Mouse (Mus musculus): ENCODE results near the gene Itpkb. TPM values are rescaled to one million over a fixed set of nuclear protein-coding genes. Genes with fewer than 3 reads are reported as not detected.

The Itpkb gene
- total RNA-seq, 1 experiment = 3.3 TPM

DNA sequence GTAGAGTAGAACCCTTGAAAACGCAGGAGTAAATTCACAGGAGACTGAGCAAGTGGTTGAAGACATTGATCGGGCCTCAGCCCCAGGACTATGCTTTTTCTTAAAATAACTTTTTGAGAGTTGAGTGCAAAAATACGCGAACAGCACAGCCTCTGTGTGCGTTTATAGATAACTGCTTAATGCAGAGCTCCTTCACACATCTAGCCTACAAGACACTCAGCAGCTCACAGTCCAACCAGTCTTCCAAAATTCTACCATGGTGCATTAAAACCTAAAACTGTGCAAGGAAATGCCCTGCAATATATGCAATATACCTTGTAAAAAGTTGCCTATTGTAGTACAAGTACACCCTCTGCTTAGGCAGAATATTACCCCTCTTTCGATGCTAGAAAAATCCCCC, 579 bp upstream of the Itpkb start:
- Histone ChIP-seq H3K9ac (ENCODE audit: insufficient read depth, low read depth, low read length, poor library complexity, severe bottlenecking) (no peak overlapping the region), H3K4me3 (ENCODE audit: insufficient read depth in 1 of 2, low read depth in 1 of 2, low read length in 2 of 2, poor library complexity in 1 of 2, severe bottlenecking in 1 of 2) (no peak overlapping the region), H3K27ac (ENCODE audit: insufficient read depth, low read depth, low read length, poor library complexity, severe bottlenecking) (no peak overlapping the region), H3K9me3 (ENCODE audit: control insufficient read depth, insufficient read depth, low read depth, low read length) (no peaks in the 10 kb centered on the region), H3K4me1 (ENCODE audit: control insufficient read depth in 2 of 2, insufficient read depth in 2 of 2, low read length in 2 of 2, poor library complexity in 1 of 2) (peaks cover 1 to 4% of the 10 kb centered on the region in 2 experiments; a peak in 1 of 4 replicates), H3K36me3 (ENCODE audit: control insufficient read depth, insufficient read depth, low read length, poor library complexity, severe bottlenecking) (no peaks in the 10 kb centered on the region)
- in situ Hi-C loops (cut with MboI; ENCODE audit: low sequenced_read_pairs in 2 of 2, unreplicated experiment in 2 of 2) = no loop called here
- no peak for DNase-seq (ENCODE audit: low read depth, low spot score)
- TF ChIP-seq HCFC1 (IDR thresholded peaks at IDR 0.05; ENCODE audit: borderline replicate concordance, insufficient read depth, low read length) (no peak), CHD2 (IDR thresholded peaks at IDR 0.05; ENCODE audit: low read depth, low read length) (no peak), MAFK (IDR thresholded peaks at IDR 0.05; ENCODE audit: insufficient read depth, low read depth, low read length) (no peak), ZNF384 (IDR thresholded peaks at IDR 0.05; ENCODE audit: low read depth, low read length) (no peak), ZC3H11A (IDR thresholded peaks at IDR 0.05; ENCODE audit: borderline replicate concordance, low read depth, low read length) (no peak)

DNA sequence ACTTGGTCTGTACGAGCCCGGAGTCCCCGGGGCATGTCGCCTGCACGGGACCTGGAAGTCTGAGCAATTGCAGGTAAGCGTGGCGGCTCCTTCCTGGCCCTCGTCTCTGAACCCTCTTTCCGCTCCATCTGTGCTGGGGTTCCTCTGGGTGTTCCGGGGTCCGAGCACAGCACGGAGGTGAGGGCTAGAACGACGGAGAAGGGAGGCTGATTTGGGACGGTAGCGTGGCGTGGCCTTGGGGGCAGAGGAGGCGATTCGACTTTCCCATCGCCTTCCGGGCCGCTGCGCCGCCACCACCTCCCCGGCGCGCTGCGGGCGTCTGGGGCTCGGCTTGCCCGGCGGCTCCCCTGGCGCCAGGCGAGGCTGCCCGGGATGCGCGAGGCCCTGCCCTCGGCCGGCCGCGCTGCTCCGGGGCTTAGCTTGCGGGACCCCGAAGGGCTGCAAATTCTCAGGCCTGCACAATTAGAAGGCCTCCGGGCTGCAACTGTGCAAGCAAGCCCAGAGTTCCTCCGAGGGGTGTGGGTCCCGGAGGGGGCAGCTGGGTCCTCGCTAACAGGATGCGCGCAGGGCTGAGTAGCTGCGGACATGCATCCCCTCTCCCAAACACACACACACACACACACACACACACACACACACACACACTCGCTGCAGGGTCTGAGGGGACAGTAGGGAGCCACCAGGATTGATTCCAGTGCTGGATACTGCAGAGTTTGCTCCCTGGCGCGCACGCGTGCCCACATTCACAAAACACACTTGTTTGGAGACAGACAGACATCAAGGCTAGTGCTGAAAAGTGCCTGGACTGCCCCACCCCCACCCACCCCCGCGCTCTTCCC, 641 bp downstream of the Itpkb start:
- Histone ChIP-seq H3K9me3 (ENCODE audit: control insufficient read depth, insufficient read depth, low read depth, low read length) (no peaks in the 10 kb centered on the region), H3K4me1 (ENCODE audit: control insufficient read depth in 2 of 2, insufficient read depth in 2 of 2, low read length in 2 of 2, poor library complexity in 1 of 2) (peaks cover 1 to 4% of the 10 kb centered on the region in 2 experiments; a peak in 1 of 4 replicates), H3K36me3 (ENCODE audit: control insufficient read depth, insufficient read depth, low read length, poor library complexity, severe bottlenecking) (no peaks in the 10 kb centered on the region)

DNA sequence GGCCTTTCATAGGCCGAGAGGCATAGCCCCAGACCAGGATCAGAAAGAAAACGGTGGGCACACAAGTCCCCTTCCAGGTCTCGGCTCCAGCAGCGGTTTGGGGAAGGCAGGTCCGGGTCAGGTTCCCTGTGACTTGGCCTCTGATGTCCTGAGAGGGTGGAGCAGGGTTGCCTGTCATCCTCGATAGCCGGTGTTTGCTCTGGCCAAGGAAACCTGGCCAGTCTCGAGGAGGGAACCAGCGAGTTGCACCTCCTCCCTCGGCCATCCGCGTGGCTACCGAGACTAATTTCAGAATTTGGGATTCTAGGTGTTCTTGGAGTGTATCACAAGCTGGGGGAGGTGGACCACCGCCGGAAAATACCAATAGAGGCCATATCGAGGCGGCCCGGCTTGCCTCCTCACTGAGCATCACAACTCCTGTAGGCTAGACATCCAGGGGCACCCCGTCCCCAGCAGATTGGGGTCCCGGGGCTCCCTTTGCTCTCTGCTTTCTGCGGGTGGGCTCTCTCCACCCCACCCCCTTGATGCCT, 1.3 kb downstream of the Itpkb start:
- H3K36me3 ChIP-seq (ENCODE audit: control insufficient read depth, insufficient read depth, low read length, poor library complexity, severe bottlenecking) = no peaks in the 10 kb centered on the region
- TF ChIP-seq HCFC1 (IDR thresholded peaks at IDR 0.05; ENCODE audit: borderline replicate concordance, insufficient read depth, low read length) = no peak
- no peak for TF ChIP-seq MAFK (IDR thresholded peaks at IDR 0.05; ENCODE audit: insufficient read depth, low read depth, low read length)
- TF ChIP-seq ZNF384 (IDR thresholded peaks at IDR 0.05; ENCODE audit: low read depth, low read length) = no peak
- no peak for TF ChIP-seq CHD2 (IDR thresholded peaks at IDR 0.05; ENCODE audit: low read depth, low read length)
- TF ChIP-seq ZC3H11A (IDR thresholded peaks at IDR 0.05; ENCODE audit: borderline replicate concordance, low read depth, low read length) = no peak
- in situ Hi-C loops (cut with MboI; ENCODE audit: low sequenced_read_pairs in 2 of 2, unreplicated experiment in 2 of 2) = no loop called here
- no peaks in the 10 kb centered on the region for H3K9me3 ChIP-seq (ENCODE audit: control insufficient read depth, insufficient read depth, low read depth, low read length)
- H3K9ac ChIP-seq (ENCODE audit: insufficient read depth, low read depth, low read length, poor library complexity, severe bottlenecking) = 0 out of 2 replicates have a peak overlapping the region, but pooled peaks have one; percentile 16
- H3K27ac ChIP-seq (ENCODE audit: insufficient read depth, low read depth, low read length, poor library complexity, severe bottlenecking) = no peak overlapping the region
- peak overlapping the region; percentile 50 to 57 for H3K4me3 ChIP-seq (ENCODE audit: insufficient read depth in 1 of 2, low read depth in 1 of 2, low read length in 2 of 2, poor library complexity in 1 of 2, severe bottlenecking in 1 of 2)
- H3K4me1 ChIP-seq (ENCODE audit: control insufficient read depth in 2 of 2, insufficient read depth in 2 of 2, low read length in 2 of 2, poor library complexity in 1 of 2) = peaks cover 1 to 4% of the 10 kb centered on the region in 2 experiments; a peak in 1 of 4 replicates
- no peak for DNase-seq (ENCODE audit: low read depth, low spot score)

More for the DNA sequence above, 641 bp downstream of the Itpkb start:
- Histone ChIP-seq H3K4me3 (ENCODE audit: insufficient read depth in 1 of 2, low read depth in 1 of 2, low read length in 2 of 2, poor library complexity in 1 of 2, severe bottlenecking in 1 of 2) (peak overlapping the region; percentile 50 to 60), H3K27ac (ENCODE audit: insufficient read depth, low read depth, low read length, poor library complexity, severe bottlenecking) (no peak overlapping the region), H3K9ac (ENCODE audit: insufficient read depth, low read depth, low read length, poor library complexity, severe bottlenecking) (peak overlapping the region; percentile 38)
- in situ Hi-C loops (cut with MboI; ENCODE audit: low sequenced_read_pairs in 2 of 2, unreplicated experiment in 2 of 2) = no loop called here
- TF ChIP-seq ZC3H11A (IDR thresholded peaks at IDR 0.05; ENCODE audit: borderline replicate concordance, low read depth, low read length) (no peak), MAFK (IDR thresholded peaks at IDR 0.05; ENCODE audit: insufficient read depth, low read depth, low read length) (no peak), HCFC1 (IDR thresholded peaks at IDR 0.05; ENCODE audit: borderline replicate concordance, insufficient read depth, low read length) (no peak), CHD2 (IDR thresholded peaks at IDR 0.05; ENCODE audit: low read depth, low read length) (no peak)
- no peak for DNase-seq (ENCODE audit: low read depth, low spot score)

DNA sequence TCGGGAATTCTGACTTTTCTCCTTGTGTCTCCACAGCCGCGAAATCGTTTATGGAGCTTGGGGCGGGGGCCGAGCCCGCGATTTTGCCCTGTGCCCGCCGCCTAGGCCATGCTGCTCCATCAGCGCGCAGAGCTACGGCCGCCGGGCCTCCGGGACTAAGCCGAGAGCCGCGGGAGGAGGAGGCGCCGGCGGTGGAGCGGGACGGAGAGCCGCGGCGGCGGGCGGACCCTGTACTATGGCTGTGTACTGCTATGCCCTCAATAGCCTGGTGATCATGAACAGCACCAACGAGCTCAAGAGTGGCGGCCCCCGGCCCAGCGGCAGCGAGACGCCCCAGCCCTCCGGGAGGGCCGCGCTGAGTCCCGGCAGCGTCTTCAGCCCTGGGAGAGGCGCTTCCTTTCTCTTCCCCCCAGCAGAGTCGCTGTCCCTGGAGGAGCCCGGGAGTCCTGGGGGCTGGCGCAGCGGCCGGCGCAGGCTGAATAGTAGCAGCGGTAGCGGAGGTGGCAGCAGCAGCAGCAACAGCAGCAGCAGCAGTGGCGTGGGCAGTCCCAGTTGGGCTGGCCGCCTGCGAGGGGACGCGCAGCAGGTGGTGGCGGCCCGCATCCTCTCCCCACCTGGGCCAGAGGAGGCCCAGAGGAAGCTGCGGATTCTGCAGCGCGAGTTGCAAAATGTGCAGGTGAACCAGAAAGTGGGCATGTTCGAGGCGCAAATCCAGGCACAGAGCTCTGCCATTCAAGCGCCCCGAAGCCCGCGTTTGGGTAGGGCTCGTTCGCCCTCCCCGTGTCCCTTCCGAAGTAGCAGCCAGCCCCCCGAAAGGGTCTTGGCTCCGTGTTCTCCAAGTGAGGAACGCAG, 2.0 kb downstream of the Itpkb start:
- in situ Hi-C loops (cut with MboI; ENCODE audit: low sequenced_read_pairs in 2 of 2, unreplicated experiment in 2 of 2) = no loop called here
- Histone ChIP-seq H3K9me3 (ENCODE audit: control insufficient read depth, insufficient read depth, low read depth, low read length) (no peaks in the 10 kb centered on the region), H3K4me1 (ENCODE audit: control insufficient read depth in 2 of 2, insufficient read depth in 2 of 2, low read length in 2 of 2, poor library complexity in 1 of 2) (peaks cover 1 to 4% of the 10 kb centered on the region in 2 experiments; a peak in 1 of 4 replicates), H3K27ac (ENCODE audit: insufficient read depth, low read depth, low read length, poor library complexity, severe bottlenecking) (no peak overlapping the region), H3K9ac (ENCODE audit: insufficient read depth, low read depth, low read length, poor library complexity, severe bottlenecking) (peak overlapping the region; percentile 16; the same call in 1 of the 2 replicates), H3K4me3 (ENCODE audit: insufficient read depth in 1 of 2, low read depth in 1 of 2, low read length in 2 of 2, poor library complexity in 1 of 2, severe bottlenecking in 1 of 2) (peak overlapping the region; percentile 50 to 57), H3K36me3 (ENCODE audit: control insufficient read depth, insufficient read depth, low read length, poor library complexity, severe bottlenecking) (no peaks in the 10 kb centered on the region)
- TF ChIP-seq CHD2 (IDR thresholded peaks at IDR 0.05; ENCODE audit: low read depth, low read length) (no peak), ZNF384 (IDR thresholded peaks at IDR 0.05; ENCODE audit: low read depth, low read length) (no peak), ZC3H11A (IDR thresholded peaks at IDR 0.05; ENCODE audit: borderline replicate concordance, low read depth, low read length) (no peak), HCFC1 (IDR thresholded peaks at IDR 0.05; ENCODE audit: borderline replicate concordance, insufficient read depth, low read length) (no peak), MAFK (IDR thresholded peaks at IDR 0.05; ENCODE audit: insufficient read depth, low read depth, low read length) (no peak)
- DNase-seq (ENCODE audit: low read depth, low spot score) = no peak
